Mouse (Mus musculus) kidney, embryonic 15.5 days (tissue): ENCODE data around the gene Sema3f. TPM values are rescaled to one million over a fixed set of nuclear protein-coding genes. Genes with fewer than 3 reads are reported as not detected.
A peak's percentile ranks its signal among the peaks of the same experiment; 100 is the strongest.

Source experiments
- ATAC-seq: fragments of 200-750 bp; cut with Nextera tagmentation; replicated peaks from 2 replicates; pipeline ENCODE4 v1.8.0; 2017; ENCODE audit warnings: moderate TSS enrichment; ENCODE audit not compliant: low FRiP score
- H3K27ac ChIP-seq: fragments of 300-500 bp; sonication (generic); 2 replicates; pipeline ENCODE4 v1.5.1; 2015; ENCODE audit warnings: mild to moderate bottlenecking, inconsistent platforms
- H3K27me3 ChIP-seq: fragments of 300-500 bp; sonication (generic); 2 replicates; pipeline ENCODE4 v1.6.1; 2015; ENCODE audit warnings: inconsistent platforms
- H3K36me3 ChIP-seq: fragments of 300-500 bp; sonication (generic); 2 replicates; pipeline ENCODE4 v1.6.1; 2015; ENCODE audit warnings: inconsistent platforms
- H3K4me1 ChIP-seq: fragments of 300-500 bp; sonication (generic); 2 replicates; pipeline ENCODE4 v1.6.1; 2015; ENCODE audit warnings: inconsistent platforms
- H3K4me2 ChIP-seq: fragments of 300-500 bp; sonication (generic); 2 replicates; pipeline ENCODE4 v1.6.1; 2015; ENCODE audit warnings: moderate library complexity, mild to moderate bottlenecking, inconsistent platforms
- H3K4me3 ChIP-seq: fragments of 300-500 bp; sonication (generic); replicated peaks from 2 replicates; pipeline ENCODE4 v1.5.1; 2015; ENCODE audit warnings: mild to moderate bottlenecking, inconsistent platforms
- H3K9ac ChIP-seq: fragments of 300-500 bp; sonication (generic); 2 replicates; pipeline ENCODE4 v1.6.1; 2015; ENCODE audit warnings: mild to moderate bottlenecking, inconsistent platforms
- H3K9me3 ChIP-seq: fragments of 300-500 bp; sonication (generic); replicated peaks from 2 replicates; pipeline ENCODE4 v1.6.1; 2016; ENCODE audit warnings: inconsistent platforms
- WGBS: fragments of 180-500 bp; shearing (Covaris S2); methylation state at CpG from one replicate; pipeline ENCODE4 v1.1.7; 2015; ENCODE audit warnings: mixed read lengths; 5-methylcytosine and 5-hydroxymethylcytosine counted together
- polyA plus RNA-seq: library from polyadenylated mRNA; unstranded; fragments of >200 nt; fragmentation: Nextera tagmentation; extraction: Ambion mirVana; gene quantifications from 2 replicates; pipeline ENCODE4 v1.2.1, GENCODE M21; 2015

The Sema3f gene
- 21.3 and 23.9 TPM in 2 replicates for polyA plus RNA-seq

DNA sequence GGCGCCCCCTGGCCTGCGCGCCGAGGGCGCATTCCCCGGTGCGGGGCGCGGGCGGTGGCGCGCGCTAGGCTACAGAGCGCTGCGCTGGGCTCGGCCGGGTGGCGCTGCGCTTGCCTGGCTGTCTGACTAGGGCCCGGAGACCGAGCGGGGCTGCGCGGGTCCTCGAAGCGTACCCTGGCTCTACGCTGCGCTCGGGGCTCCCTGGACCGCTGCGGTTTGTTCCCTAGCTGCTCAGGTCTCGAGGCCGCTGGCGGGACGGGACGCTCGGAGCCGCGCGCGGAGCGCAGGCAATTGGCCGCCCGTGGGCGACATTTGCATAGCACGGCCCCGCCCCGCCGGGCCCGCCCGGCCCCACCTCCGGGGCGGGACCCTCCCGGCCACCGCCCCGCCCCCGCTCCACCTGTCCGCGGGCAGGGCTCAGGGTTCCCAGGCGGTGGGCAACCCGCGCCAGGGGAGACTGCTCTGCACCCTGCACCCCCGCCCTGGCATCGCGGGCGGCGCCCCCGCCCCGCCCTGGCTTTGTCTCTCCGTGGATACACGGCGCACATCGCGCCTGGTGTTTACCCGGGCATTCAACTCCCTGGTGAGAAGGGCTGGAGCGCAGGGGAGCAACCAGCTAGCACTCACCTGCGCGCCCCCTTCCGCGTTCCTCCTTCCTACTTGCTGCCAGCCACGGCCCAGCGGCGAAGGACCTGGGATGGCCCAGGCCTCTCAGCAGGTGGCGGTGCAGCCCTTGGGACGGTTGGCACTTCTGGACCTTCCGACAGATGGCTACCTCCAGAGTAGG lies at the start of gene Sema3f:
Sema3f (minus strand) TSS at position 779 of the 787 bp plus-strand sequence.
- peak within 1 kb of the TSS; percentile 93 for H3K27ac ChIP-seq
- WGBS, result 1% methylated on average over 86 of the region's 86 CpGs
- peak; percentile 83 for ATAC-seq
- no peaks in the 10 kb centered on the region for H3K27me3 ChIP-seq
- peaks cover 80% of the 10 kb centered on the region for H3K4me1 ChIP-seq
- H3K9ac ChIP-seq, result peak within 1 kb of the TSS; percentile 91
- peak within 1 kb of the TSS; percentile 78 for H3K4me3 ChIP-seq
- no peaks in the 10 kb centered on the region for H3K9me3 ChIP-seq
- peak within 1 kb of the TSS; percentile 88 for H3K4me2 ChIP-seq
- H3K36me3 ChIP-seq, result peaks cover 7% of the 10 kb centered on the region

- H3K36me3 ChIP-seq, result peaks cover 96% of the 10 kb centered on the region
- no peaks in the 10 kb centered on the region for H3K9me3 ChIP-seq
- 94% methylated on average over 6 of the region's 6 CpGs for WGBS
- no peak overlapping the region for H3K4me2 ChIP-seq
- ATAC-seq, result no peak
- H3K27me3 ChIP-seq, result no peaks in the 10 kb centered on the region
- H3K9ac ChIP-seq, result no peak overlapping the region
- H3K4me1 ChIP-seq, result no peaks in the 10 kb centered on the region
- H3K4me3 ChIP-seq, result no peak overlapping the region
- no peak overlapping the region for H3K27ac ChIP-seq
Observed at GRCm38 (mm10) chr9:107759593-107759992, 49.3 kb upstream of the Sema3f start.

GRCm38 (mm10) chr9:107750378-107750777 lies 40.1 kb upstream of the Sema3f start:
- WGBS, result 95% methylated on average over 5 of the region's 5 CpGs
- Histone ChIP-seq H3K9me3 (no peaks in the 10 kb centered on the region), H3K4me1 (no peaks in the 10 kb centered on the region), H3K9ac (no peak overlapping the region), H3K27ac (no peak overlapping the region), H3K27me3 (no peaks in the 10 kb centered on the region), H3K4me3 (no peak overlapping the region), H3K36me3 (peaks cover 95% of the 10 kb centered on the region), H3K4me2 (no peak overlapping the region)
- no peak for ATAC-seq

DNA sequence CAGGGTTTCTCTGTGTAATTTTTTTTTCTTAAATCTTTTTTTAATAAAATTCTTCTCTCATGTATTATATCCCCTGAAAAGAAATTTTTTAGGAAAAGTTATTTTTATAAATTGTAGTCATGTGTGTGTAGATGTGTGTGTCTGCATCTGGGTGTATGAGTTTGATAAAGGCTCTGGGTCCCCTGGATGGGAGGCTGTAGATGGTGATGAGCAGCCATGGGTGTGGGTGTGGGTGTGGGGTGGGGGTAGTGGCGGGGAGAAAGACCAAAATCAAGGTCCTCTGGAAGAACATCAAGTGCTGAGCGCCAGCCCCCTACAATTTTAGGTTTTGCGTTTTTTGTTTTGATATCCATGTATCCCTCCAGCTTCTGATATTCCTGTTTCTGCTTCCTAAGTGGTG lies 37.8 kb upstream of the Sema3f start:
- Histone ChIP-seq H3K4me2 (no peak overlapping the region), H3K9me3 (no peaks in the 10 kb centered on the region), H3K4me1 (no peaks in the 10 kb centered on the region), H3K27me3 (no peaks in the 10 kb centered on the region), H3K27ac (no peak overlapping the region), H3K4me3 (no peak overlapping the region), H3K36me3 (peaks cover 97% of the 10 kb centered on the region), H3K9ac (no peak overlapping the region)
- no peak for ATAC-seq
- 98% methylated on average over 3 of the region's 3 CpGs for WGBS

- Histone ChIP-seq H3K9me3 (no peaks in the 10 kb centered on the region), H3K36me3 (peaks cover 98% of the 10 kb centered on the region), H3K4me1 (no peaks in the 10 kb centered on the region), H3K4me3 (no peak overlapping the region), H3K27me3 (no peaks in the 10 kb centered on the region), H3K27ac (no peak overlapping the region), H3K9ac (no peak overlapping the region), H3K4me2 (no peak overlapping the region)
- ATAC-seq, result no peak
- 94% methylated on average over 1 of the region's 1 CpGs for WGBS
Observed at GRCm38 (mm10) chr9:107747310-107747709, 37.0 kb upstream of the Sema3f start.

- no peak overlapping the region for H3K27ac ChIP-seq
- no peak for ATAC-seq
- no peaks in the 10 kb centered on the region for H3K27me3 ChIP-seq
- no peaks in the 10 kb centered on the region for H3K9me3 ChIP-seq
- H3K4me1 ChIP-seq, result no peaks in the 10 kb centered on the region
- H3K4me2 ChIP-seq, result no peak overlapping the region
- H3K36me3 ChIP-seq, result peaks cover 98% of the 10 kb centered on the region
- H3K4me3 ChIP-seq, result no peak overlapping the region
- no peak overlapping the region for H3K9ac ChIP-seq
- 93% methylated on average over 3 of the region's 3 CpGs for WGBS
Observed at GRCm38 (mm10) chr9:107746679-107747078, 36.4 kb upstream of the Sema3f start.

- Histone ChIP-seq H3K36me3 (peaks cover 98% of the 10 kb centered on the region), H3K27me3 (no peaks in the 10 kb centered on the region), H3K27ac (no peak overlapping the region), H3K9ac (no peak overlapping the region), H3K9me3 (no peaks in the 10 kb centered on the region), H3K4me2 (no peak overlapping the region), H3K4me1 (no peaks in the 10 kb centered on the region), H3K4me3 (no peak overlapping the region)
- WGBS, result 90% methylated on average over 6 of the region's 6 CpGs
- no peak for ATAC-seq
Observed at GRCm38 (mm10) chr9:107744061-107744460, 33.8 kb upstream of the Sema3f start.

GRCm38 (mm10) chr9:107738841-107739202 lies 28.5 kb upstream of the Sema3f start:
- 51% methylated on average over 4 of the region's 4 CpGs for WGBS
- Histone ChIP-seq H3K27ac (peak overlapping the region; percentile 60), H3K4me1 (peaks cover 36% of the 10 kb centered on the region), H3K27me3 (peaks cover 16% of the 10 kb centered on the region; the same call in 1 of the 2 replicates), H3K9me3 (no peaks in the 10 kb centered on the region), H3K36me3 (peaks cover 57% of the 10 kb centered on the region), H3K9ac (0 out of 2 replicates have a peak overlapping the region, but pooled peaks have one; percentile 1), H3K4me3 (no peak overlapping the region), H3K4me2 (no peak overlapping the region)
- ATAC-seq, result 0 out of 2 replicates have a peak, but pooled peaks have one; percentile 14

DNA sequence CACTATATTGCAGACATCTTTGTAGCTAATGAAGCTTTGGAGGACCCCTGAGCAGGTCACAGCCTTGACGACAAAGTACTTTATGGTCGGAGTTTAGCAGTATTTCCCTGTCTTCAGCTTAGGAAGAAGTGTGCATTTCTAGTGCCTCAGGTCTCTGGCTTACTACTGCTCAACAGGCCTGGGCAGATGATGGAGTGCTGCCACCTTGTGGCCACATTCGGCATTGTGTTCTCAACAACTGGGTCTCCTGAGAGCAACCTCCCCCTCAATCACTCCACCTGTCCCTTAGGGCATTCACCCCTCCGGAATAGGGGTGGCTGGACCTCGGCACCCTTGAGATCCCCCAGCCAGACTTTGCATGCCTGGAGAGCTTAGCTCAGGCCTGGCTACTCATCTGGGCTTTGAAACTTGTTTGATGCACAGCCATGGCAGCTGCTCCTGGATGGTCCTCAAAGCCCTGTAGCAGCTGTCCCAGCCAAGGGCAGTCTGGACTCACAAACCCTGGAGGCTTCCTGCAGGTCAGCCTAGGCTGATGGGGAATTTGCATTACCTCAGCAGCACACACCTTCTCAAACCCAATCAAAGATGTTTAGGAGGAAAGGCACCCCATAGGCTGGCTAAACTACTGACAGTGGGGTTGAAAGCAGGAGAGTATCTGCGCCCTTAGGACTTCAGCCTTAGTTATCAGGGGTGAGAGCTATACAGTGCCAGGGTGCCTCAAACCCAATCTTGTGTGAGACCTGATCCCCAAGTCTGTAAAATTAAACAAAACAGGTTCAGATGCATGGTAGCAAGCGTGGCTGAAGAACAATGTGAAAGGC lies 28.0 kb upstream of the Sema3f start:
- peak; percentile 57 for ATAC-seq
- H3K4me2 ChIP-seq, result no peak overlapping the region
- H3K4me1 ChIP-seq, result peaks cover 36% of the 10 kb centered on the region
- no peaks in the 10 kb centered on the region for H3K9me3 ChIP-seq
- WGBS, result 21% methylated on average over 7 of the region's 7 CpGs
- peaks cover 16% of the 10 kb centered on the region; the same call in 1 of the 2 replicates for H3K27me3 ChIP-seq
- peak overlapping the region; percentile 60 for H3K27ac ChIP-seq
- no peak overlapping the region for H3K4me3 ChIP-seq
- H3K9ac ChIP-seq, result 0 out of 2 replicates have a peak overlapping the region, but pooled peaks have one; percentile 1
- peaks cover 52% of the 10 kb centered on the region for H3K36me3 ChIP-seq

- peak; percentile 65 for ATAC-seq
- Histone ChIP-seq H3K4me1 (peaks cover 43% of the 10 kb centered on the region), H3K4me3 (peak overlapping the region; percentile 21), H3K9ac (peak overlapping the region; percentile 30; the same call in 1 of the 2 replicates), H3K36me3 (peaks cover 31% of the 10 kb centered on the region), H3K27ac (peak overlapping the region; percentile 95), H3K4me2 (peak overlapping the region; percentile 48), H3K9me3 (no peaks in the 10 kb centered on the region), H3K27me3 (peaks cover 16% of the 10 kb centered on the region; the same call in 1 of the 2 replicates)
- WGBS, result under 1% methylated on average over 7 of the region's 7 CpGs
Observed at GRCm38 (mm10) chr9:107736185-107736485, 25.9 kb upstream of the Sema3f start.

DNA sequence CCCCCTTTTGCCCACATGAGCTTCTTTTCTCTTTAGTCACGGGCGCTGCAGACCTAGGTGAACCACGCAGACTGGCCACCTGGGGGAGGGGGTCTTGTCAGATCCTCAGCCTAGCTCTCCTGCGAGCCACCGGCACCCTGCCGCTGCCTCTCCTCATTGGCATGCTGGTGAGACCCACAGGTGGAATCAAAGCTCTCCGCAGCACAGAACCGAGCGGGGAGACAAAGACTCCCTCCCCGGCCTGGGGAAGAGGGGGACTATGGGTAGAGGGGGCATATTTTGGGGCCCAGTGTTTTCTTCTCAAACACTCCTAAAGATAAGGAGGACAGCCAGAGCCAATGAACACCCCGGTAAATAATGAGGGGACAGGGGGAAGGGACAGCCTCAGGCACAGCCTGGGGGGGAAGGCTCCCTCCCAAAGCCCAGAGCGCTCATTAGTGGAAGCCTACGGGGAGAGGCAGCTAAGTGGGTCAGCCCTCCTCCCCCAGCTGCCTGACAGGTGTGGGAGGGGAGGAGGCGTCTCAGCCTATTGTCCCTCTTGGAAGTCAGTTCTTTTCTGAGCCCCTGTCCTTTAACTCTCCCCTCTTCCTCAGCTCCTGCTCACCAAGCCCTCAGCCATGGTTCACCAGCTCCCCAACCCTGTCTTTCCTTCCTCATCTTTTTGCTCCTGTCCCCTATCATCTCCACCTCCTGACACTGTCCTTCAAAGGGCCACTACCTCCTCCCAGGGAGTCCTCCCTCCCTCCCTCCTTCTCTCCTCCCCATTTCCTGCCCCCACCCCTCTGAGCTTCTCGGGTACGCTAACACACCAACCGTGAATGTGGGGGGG lies 25.3 kb upstream of the Sema3f start:
- H3K4me2 ChIP-seq, result peak overlapping the region; percentile 48
- no peaks in the 10 kb centered on the region for H3K9me3 ChIP-seq
- peak overlapping the region; percentile 21 for H3K4me3 ChIP-seq
- 6% methylated on average over 17 of the region's 17 CpGs for WGBS
- H3K9ac ChIP-seq, result peak overlapping the region; percentile 30
- peaks cover 25% of the 10 kb centered on the region for H3K36me3 ChIP-seq
- H3K27ac ChIP-seq, result peak overlapping the region; percentile 95
- ATAC-seq, result peak; percentile 50
- peaks cover 44% of the 10 kb centered on the region for H3K4me1 ChIP-seq
- H3K27me3 ChIP-seq, result peaks cover 16% of the 10 kb centered on the region; the same call in 1 of the 2 replicates
